Mouse (Mus musculus) kidney, adult 11 months (tissue): ENCODE measurements around the gene Il1r1.
"Not testable (repeated sequence)": the region's sequence is repeated elsewhere in the genome, so short reads cannot be mapped to it uniquely, and the experiment has no call there.

ENCODE experiments used
- DNase-seq: peaks from one replicate; pipeline ENCODE4 v3.0.0; 2022

The Il1r1 gene

DNA sequence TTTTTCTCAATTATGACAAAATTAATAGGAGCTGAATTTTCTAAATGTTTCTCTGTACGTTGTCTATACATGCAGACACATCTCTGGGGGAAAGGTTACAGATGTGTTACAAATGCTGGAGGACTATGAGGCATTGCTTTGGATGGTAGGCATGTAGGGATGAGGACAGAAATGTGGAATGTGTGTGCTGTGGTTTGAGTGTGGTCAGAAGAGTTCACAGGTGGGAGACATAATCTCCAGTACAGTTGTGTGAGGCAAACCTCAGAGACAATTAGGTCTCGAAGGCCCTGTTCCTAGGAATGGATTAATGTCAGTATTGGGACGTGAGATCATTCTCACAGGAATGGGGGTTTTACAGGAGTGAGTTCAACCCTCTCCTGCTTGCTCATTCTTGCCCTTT, 47.3 kb downstream of the Il1r1 start:
- no peak for DNase-seq

DNA sequence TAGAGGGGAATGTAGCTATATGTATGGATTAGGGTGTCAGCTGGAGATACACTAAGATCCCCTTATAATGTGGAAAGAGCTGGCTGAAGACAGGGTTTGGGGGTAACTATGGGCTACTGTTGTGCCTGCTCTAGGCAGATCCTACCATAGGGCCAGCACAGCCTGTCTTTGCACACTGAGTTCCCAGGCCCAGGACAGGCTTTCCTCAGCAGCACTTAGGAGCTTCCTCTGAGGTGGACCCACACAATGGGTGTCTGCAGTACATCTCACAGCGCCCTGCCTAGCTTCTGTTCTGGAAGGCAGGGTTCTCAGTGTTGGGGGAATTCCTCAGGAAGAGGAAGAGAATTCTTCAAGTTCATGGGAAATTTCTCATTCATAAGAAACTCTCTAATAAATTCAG, 48.6 kb downstream of the Il1r1 start:
- no peak for DNase-seq

GRCm38 (mm10) chr1:40275285-40276013, 50.6 kb downstream of the Il1r1 start:
- DNase-seq, result no peak

GRCm38 (mm10) chr1:40277944-40278343, 53.1 kb downstream of the Il1r1 start:
- DNase-seq, result no peak

GRCm38 (mm10) chr1:40278720-40279119, 53.8 kb downstream of the Il1r1 start:
- DNase-seq, result no peak

- DNase-seq, result no peak
These were observed 54.4 kb downstream of the Il1r1 start for GRCm38 (mm10) chr1:40279182-40279743.

DNA sequence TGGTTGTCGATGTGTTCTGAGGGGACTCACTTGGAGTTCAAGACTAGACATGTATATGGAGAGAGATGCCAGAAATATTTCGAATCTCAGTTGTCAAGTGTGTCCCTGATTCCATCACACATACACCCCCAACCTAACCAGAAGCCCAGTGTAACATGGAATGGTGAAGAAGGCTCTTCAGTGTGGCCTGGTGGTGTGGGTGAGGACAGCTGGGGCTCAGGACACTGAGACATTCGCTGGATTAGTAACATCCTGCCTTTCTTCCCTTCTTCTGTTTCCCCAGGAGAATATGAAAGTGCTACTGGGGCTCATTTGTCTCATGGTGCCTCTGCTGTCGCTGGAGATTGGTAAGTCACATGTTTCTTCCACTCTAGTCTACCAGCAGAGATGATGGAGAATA, 57.1 kb downstream of the Il1r1 start:
- no peak for DNase-seq

DNA sequence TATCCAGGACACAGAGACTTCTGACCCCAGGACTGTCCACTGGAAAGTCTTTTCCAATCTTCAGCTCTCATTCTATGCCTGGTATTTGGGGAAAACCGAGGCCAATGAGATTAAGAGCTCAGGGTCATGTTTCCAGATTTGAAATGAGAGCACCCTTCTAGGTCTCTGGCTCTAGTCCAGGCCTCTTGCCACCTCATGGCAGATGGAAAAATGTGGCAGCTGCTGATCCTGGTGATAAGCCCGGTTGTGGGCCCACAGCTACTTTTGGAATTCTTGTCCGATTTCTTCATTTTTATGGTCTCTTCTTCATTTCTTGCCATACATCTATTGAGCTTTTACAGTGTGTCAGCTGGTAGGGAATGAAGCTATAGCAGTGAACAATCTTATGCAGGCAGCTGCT, 57.5 kb downstream of the Il1r1 start:
- no peak for DNase-seq

DNA sequence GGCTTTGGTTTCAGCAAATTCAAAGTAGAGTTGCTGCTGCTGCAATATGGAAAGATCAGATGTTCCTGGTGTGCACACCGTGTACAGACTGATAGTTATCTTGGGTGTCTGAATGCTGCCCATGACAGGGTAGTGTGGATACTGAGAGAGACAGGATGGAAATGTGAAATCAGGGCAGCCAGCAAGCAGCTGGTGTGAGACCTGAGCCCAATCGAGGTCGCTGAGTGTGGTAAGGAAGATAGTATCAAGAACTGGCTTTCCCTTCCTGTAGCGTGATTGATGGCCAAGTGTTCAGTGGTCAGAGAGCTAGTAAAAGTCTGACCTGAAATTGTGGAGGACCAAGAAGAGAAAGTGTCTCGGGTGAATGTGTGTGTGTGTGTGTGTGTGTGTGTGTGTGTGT, 59.1 kb downstream of the Il1r1 start:
- DNase-seq, result no peak

DNA sequence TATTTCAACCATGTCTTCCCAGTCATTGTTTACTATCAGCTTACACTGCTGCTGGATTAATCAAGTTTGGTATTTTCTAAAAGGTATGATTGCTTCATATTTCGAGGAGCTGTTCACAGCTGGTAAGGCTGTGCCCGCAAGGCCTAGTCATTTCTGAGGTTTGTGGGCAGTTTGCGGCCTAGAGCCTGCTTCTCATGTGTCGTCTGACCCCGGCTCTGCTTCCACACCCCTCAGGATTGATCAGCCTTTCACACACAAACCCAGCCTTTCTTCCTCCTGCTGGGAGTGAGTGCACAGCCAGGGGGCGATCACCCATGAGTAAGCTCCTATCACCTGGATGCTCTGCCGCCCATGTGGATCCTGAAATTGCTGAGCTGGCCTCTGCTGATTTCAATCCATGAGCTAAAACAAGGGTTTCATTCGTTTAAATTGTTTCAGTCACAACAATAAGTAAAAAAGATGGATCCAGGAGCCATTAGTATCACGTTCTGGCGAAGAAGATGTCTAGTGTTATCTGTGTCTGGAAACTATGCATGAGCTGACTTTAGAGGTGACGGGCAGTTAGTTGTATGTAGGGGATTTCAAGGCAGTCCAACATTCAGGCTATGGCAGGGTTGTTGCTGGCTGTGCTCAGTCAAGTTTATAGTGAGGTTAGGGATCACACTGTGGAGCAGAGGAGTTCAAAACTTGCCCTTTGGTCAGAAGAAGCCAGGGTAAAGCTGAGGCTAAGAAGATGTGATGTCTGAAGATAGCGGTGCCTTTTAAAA, 65.8 kb downstream of the Il1r1 start:
- DNase-seq, result no peak

DNA sequence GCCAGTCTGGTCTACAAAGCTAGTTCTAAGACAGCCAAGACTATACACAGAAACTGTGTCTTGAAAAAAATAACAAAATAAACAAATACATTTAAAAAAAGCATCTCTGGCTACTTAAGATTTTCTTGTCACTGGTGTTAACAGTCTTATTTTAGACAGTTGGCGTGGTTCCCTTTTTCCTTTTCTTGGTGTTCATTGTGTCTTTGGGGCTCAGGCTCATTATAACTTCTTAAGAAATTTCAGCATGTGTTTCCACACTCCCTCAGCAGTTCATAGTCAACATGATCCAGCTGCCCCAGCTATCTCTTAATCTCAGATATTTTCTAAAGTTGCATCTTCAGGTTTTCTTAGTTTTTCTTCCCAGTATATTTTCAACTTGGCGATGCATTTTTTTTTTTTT, 67.4 kb downstream of the Il1r1 start:
- DNase-seq, result no peak

DNA sequence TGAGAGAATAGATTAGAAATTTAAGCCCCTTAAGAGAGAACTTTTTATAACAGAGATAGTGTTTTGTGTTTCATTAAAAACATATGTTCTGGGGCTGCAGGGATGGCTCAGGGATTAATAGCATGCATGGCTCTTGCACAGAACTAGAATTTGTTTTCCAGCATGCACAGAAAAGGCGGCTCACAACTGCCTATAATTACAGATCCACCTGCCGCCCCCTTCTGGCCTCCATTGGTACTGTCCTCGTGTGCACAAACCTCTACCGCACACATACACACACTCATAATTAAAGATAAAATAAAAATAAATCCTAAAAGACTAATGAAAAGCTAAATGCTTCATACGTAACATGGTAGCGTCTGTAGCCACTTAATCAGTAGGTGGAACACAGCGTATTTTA, 69.0 kb downstream of the Il1r1 start:
- DNase-seq, result no peak

DNA sequence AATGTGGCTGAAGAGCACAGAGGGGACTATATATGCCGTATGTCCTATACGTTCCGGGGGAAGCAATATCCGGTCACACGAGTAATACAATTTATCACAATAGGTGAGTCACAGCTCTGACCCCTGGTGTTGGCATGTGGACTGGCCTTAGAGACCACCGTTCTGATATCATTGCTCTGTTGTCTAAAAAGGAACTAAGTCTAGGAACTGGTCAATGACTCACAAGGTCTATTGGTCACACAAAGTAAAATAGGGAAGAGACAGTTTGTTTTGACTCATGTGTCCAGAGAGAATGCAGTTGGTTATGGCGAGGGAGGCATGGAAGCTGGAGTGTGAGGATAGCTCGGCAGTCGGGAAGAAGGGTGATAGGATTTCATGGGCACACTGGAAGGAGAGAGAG, 69.9 kb downstream of the Il1r1 start:
- DNase-seq, result no peak

- no peak for DNase-seq
These were observed 73.2 kb downstream of the Il1r1 start for GRCm38 (mm10) chr1:40298053-40298452.

DNA sequence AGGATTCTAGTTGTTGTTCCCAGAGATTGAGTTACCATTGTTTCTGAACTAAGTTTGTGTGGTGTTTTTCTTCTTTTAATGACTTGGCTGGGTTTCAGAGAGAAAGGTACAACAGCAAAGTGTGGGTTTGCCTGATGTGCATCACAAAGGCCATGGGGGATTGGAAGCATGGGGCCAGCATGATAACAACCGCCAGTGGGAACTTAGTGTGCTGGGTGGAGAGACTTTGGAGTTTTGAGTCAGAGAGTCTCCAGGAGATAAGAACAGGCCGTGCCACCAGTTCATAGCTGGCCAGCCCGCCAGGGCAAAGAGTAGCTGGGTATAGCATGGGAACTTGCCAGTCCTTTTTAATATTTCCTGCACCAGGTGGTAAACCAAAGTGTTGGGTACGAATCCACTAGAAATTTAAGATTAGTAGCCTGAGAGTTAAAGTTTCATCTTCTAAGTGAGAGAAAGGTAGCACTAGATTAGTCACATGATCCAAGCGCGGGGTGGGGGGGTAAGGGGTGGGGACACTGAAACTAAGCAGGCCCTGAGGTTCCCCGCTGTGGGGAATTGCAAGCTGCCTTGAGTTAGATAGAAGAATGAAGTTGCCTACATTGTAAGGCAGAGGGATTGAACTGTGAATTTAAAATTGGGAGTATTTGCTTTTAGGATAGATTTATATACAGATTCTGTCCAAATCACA, 78.4 kb downstream of the Il1r1 start:
- DNase-seq, result no peak

GRCm38 (mm10) chr1:40304321-40304720, 79.4 kb downstream of the Il1r1 start:
- DNase-seq, result not testable (repeated sequence)

GRCm38 (mm10) chr1:40306111-40306510, 81.2 kb downstream of the Il1r1 start:
- no peak for DNase-seq

- DNase-seq, result no peak
These were observed 86.2 kb downstream of the Il1r1 start for GRCm38 (mm10) chr1:40311123-40311522.

DNA sequence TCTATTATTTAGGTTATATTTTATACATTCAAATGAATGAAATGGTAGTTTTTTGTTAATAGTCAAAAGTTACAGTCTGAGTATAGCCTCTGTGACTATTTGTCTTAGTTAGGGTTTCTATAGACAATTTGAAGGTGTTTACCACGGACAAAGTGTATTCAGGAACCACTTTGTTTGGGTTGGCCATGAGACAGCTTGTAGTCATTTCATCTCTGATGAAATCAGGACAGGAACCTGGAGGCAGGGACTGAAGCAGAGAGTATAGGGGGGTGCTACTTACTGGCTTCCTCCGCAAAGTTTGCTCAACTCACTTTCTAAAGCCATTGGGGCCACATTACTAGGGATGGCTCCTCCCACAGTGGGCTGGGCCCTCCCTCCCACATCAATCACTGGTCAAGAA, 86.7 kb downstream of the Il1r1 start:
- DNase-seq, result no peak

GRCm38 (mm10) chr1:40314016-40314415, 89.1 kb downstream of the Il1r1 start:
- DNase-seq, result no peak

DNA sequence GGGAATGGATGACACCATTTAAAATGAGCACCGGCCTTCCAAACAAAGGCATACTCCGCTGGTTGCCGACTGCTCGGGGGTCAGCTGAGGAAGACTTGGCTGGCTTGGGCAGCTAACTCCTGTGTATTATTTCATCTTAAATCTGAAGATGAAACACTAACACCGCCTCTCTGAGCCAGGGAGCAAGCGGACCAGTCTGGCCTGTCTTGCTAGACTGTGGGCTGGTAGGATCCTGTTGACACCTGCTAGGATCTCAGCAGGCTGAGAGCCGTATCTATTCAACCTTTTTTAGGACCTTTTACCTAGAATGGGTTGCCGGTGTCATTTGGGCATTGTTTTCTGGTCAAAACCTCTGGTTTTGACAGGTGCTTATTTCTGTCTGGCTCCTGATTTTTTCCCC, 92.8 kb downstream of the Il1r1 start:
- DNase-seq, result no peak

DNA sequence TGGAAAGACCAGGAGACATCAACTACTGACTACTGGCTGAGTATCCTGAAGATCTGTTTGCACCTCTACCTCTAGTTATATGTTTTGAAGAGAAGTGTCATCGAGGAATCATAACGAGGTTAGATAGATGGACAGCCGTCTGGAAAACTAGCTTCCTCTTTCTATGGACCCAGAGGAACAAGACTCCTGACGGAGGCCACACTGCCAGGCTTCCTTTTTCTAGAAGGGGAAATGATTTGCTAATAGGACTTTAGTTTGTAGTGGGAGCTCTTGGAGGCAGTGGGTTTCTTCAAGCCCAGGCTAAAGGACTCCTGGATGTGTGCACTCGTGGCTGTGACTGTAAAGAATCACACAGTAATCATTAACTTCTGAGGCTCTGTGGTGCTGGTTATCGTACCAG, 96.9 kb downstream of the Il1r1 start:
- DNase-seq, result no peak

DNA sequence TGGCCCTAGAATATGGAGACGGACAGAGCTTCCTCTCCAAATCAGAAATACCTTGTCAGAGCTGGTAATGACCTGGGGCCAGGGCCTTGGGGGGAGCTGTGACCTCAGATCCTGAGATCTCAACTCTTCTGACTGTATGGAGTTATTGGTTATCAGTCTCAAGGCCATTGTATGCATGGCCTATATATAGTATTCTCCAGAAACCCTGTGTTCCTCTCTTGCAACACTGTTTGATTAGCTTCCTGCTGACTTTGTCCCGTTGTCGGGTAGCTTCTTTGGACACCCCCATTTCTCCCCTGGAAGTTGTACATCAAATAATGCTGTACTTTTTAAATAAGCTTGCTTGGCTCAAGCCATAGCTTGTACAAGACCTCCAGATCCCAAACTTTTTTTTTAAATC, 97.7 kb downstream of the Il1r1 start:
- DNase-seq, result no peak

DNA sequence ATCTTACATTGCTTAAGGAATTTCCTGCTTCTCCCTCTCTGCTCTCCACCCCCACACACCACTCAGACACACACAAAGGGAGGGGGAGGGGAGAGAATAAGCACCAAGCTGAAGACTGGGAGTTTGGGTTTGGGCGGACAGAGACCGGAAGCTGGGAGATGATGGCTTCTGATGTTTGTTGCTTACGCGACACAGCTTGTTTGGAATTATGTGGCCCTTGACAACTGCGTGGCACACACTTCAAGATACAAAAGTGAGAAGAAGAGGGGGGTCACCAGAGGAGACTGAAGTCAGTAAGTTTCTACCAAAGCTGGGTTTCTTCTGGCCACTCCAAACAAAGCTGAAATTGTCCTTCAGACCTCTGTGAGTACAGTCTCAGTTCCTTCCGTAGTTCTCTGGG, 99.6 kb downstream of the Il1r1 start, which contains the start of gene Il1rl2:
TSS of gene Il1rl2 (plus strand) at position 154 of the 400 bp plus-strand sequence.
- DNase-seq, result no peak
